Mouse (Mus musculus) erythroblast, embryonic 14.5 days (primary cell): Measurements from ENCODE around the gene Elf2.

ENCODE experiments used
- GATA1 ChIP-seq: IDR thresholded peaks from 2 replicates; pipeline ENCODE4 v1.6.1; 2012; ENCODE audit warnings: low read length, inconsistent platforms, mixed read lengths
- TAL1 ChIP-seq: IDR thresholded peaks from 3 replicates; pipeline ENCODE4 v1.6.1; 2012; ENCODE audit warnings: low read length, inconsistent platforms, mixed read lengths

DNA sequence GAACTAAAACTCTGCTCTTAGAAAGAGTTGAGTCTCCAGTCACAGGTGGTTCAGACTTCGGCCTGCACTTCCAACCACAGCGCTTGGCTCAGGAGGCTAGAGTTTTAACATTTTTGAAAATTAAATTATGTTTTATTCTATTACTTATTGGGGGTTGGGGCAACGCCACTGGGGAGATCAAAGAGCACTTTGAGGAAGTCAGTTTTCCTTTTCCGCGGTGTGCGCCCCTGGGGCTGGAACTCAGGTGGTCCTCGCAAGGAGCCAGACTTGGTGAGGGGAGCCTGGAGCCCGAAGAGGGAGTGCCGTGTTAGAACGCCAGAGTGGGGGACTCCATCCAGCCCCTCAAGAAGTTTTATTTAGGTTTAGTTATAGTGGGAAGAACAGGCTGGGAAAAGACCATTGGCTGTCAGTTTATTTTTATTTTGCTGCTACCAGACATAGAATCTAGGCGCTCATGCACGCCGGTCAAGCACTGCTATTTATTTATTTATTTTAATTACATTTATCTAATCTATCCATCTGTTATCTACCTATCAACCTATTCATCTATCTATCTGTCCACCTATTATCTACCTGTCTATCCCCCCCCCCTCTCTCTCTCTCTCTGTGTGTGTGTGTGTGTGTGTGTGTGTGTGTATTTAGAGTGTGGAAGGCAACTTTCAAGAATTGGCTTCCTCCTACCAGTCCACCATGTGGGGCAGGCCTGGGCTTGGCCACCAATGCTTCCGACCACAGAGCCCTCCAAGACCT lies 19.3 kb upstream of the Elf2 start:
- TF ChIP-seq TAL1 (no peak), GATA1 (no peak)
